Mouse (Mus musculus) erythroblast, embryonic 14.5 days (primary cell): ENCODE results near the gene Map4k3.

Experiments
- GATA1 ChIP-seq: IDR thresholded peaks from 2 replicates; pipeline ENCODE4 v1.6.1; 2012; ENCODE audit warnings: low read length, inconsistent platforms, mixed read lengths
- TAL1 ChIP-seq: IDR thresholded peaks from 3 replicates; pipeline ENCODE4 v1.6.1; 2012; ENCODE audit warnings: low read length, inconsistent platforms, mixed read lengths

- TF ChIP-seq GATA1 (no peak), TAL1 (no peak)
Observed at GRCm38 (mm10) chr17:80762391-80763040, 34.2 kb upstream of the Map4k3 start.
